Mouse (Mus musculus): ENCODE data around the gene Chrm4. TPM values are rescaled to one million over a fixed set of nuclear protein-coding genes. Genes with fewer than 3 reads are reported as not detected.

The Chrm4 gene
- 0.16 and 0.57 TPM in 2 replicates for polyA plus RNA-seq (2016; fragmentation: Nextera tagmentation; extraction: Ambion mirVana)

DNA sequence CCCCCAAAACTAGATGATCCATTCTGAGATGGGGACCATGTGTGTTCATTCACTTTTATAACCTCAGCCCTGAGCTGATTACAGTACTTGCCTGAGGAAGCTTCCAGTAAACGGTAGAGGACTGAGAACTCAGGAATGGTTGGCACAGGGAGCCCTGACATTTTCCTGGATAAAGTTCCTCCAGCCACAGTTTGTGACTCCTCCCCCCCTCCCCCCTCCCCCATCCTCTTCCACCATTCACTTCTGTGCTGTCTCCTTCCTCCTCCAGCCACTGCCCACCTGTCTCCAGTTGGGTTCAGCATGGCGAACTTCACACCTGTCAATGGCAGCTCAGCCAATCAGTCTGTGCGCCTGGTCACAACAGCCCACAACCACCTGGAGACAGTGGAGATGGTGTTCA lies at the start of gene Chrm4:
TSS of gene Chrm4 (plus strand) at position 301 of the 400 bp plus-strand sequence.
- no peak for DNase-seq (ENCODE audit: low spot score)
- peaks cover 43% of the 10 kb centered on the region for H3K27me3 ChIP-seq (ENCODE audit: insufficient read depth, poor library complexity, severe bottlenecking)
- H3K9me3 ChIP-seq = no peaks in the 10 kb centered on the region
- H3K27ac ChIP-seq = peak within 1 kb of the TSS; percentile 7; the same call in 1 of the 2 replicates
- H3K36me3 ChIP-seq = 0 out of 2 replicates have a peak, but pooled peaks cover 6% of the 10 kb centered on the region
- peaks cover 65% of the 10 kb centered on the region for H3K4me1 ChIP-seq
- WGBS = 84% methylated on average over 3 of the region's 3 CpGs
- H3K4me3 ChIP-seq = peak within 1 kb of the TSS; percentile 36

DNA sequence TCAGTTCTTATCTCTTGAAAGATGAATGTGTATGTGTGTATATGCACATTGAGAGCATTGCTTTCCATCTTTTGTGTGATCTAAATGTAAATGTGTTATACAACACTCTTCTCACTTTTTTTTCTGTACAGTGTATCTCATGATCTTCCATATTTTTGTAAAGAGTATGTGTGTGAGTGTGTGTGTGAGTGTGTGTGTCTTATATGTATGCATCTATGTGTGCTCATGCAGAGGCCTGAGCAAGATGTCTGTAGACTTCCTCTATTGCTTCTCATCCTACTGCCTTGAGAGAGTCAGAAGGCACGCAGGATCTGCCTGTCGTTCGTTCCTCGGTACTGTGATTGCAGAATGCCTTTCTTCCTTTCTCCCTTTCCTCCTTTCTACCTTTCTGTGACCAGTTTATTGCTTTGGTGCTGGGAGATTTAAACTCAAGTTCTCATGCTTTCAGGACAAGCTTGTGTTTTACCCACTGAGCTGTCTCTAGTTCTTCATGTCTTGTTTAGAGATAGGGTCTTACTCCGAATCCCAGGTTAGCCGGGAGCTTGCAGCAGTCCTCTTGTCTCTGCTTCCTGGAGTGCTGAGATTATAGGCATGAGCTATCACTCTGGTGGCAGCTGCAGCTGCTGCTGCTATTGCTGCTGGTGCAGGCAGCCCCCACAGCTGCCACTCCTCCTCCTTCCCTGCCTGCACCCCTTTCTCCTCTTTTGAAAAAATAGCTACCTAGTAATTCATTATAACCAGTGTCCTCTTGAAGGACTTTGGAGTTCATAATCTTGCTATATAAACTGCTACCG lies 48.5 kb upstream of the Chrm4 start:
- H3K36me3 ChIP-seq = peaks cover 10% of the 10 kb centered on the region
- H3K9me3 ChIP-seq = no peaks in the 10 kb centered on the region
- H3K4me1 ChIP-seq = peaks cover 5% of the 10 kb centered on the region; the same call in 1 of the 2 replicates
- no peak overlapping the region for H3K27ac ChIP-seq
- H3K27me3 ChIP-seq (ENCODE audit: insufficient read depth, poor library complexity, severe bottlenecking) = no peaks in the 10 kb centered on the region
- no peak overlapping the region for H3K4me3 ChIP-seq
- DNase-seq (ENCODE audit: low spot score) = no peak
- WGBS = 59% methylated on average over 7 of the region's 7 CpGs

DNA sequence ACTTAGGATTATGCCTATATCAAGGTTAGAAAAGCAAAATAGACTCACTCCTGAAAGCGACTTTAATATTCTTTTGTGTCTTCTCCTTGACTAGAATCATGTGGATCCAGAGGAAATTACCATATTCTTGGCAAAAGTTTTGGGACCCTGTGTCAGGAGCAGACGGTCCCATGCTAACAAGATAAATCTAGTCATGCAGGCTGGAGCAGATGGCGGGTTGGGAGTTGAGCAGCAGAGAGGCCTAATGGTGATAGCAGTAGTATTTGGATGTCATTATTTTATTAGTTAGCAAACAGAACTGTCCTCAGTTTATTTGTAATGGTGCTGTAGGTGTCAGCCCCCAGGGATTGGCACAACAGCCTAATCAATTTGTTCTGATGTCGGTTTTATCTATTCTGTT lies 43.1 kb upstream of the Chrm4 start:
- H3K27ac ChIP-seq = no peak overlapping the region
- H3K4me3 ChIP-seq = no peak overlapping the region
- no peak for DNase-seq (ENCODE audit: low spot score)
- H3K4me1 ChIP-seq = no peaks in the 10 kb centered on the region
- no peaks in the 10 kb centered on the region for H3K27me3 ChIP-seq (ENCODE audit: insufficient read depth, poor library complexity, severe bottlenecking)
- peaks cover 12% of the 10 kb centered on the region for H3K36me3 ChIP-seq
- 76% methylated on average over 4 of the region's 4 CpGs for WGBS
- H3K9me3 ChIP-seq = no peaks in the 10 kb centered on the region

DNA sequence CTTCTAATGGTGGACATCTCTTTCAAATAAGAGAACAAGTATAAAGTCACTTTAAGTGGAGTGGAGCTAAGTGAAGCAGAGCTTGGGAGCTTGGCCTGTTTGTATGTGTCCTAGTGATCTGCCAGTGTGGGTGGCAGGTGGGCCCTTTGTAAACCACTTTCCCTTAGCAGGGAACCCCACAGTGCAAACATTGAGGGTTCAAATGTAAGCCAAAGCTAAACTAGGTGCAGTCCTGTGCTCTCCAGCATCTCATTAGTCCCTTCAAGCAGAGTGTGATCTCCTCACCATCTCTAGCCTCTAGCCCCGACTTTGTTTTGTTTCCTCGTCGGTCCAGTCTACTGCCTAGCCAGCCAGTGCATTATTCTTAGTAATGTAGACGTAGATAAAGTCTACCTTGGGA lies 42.4 kb upstream of the Chrm4 start:
- Histone ChIP-seq H3K27ac (no peak overlapping the region), H3K4me3 (no peak overlapping the region), H3K4me1 (no peaks in the 10 kb centered on the region), H3K27me3 (ENCODE audit: insufficient read depth, poor library complexity, severe bottlenecking) (no peaks in the 10 kb centered on the region), H3K36me3 (peaks cover 12% of the 10 kb centered on the region), H3K9me3 (no peaks in the 10 kb centered on the region)
- WGBS = 68% methylated on average over 4 of the region's 4 CpGs
- no peak for DNase-seq (ENCODE audit: low spot score)

DNA sequence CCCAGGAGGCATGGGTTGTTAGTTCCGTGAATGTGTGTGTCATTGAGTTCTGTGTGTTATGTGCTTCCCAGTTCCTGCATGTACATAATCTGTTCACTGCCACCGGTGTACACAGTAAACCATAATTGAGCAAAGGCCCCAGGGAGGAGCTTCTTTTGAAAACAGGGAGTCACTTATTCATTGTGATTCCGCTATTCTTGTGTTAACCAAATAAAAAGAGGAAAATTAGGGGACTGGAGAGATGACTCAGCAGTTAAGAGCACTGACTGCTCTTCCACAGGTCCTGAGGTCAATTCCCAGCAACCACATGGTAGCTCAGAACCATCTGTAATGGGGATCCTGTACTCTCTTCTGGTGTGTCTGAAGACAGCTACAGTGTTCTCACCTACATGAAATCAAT lies 32.3 kb upstream of the Chrm4 start:
- Histone ChIP-seq H3K4me3 (no peak overlapping the region), H3K36me3 (0 out of 2 replicates have a peak, but pooled peaks cover 3% of the 10 kb centered on the region), H3K27ac (no peak overlapping the region), H3K9me3 (no peaks in the 10 kb centered on the region), H3K27me3 (ENCODE audit: insufficient read depth, poor library complexity, severe bottlenecking) (no peaks in the 10 kb centered on the region), H3K4me1 (no peaks in the 10 kb centered on the region)
- WGBS = 89% methylated on average over 3 of the region's 3 CpGs
- DNase-seq (ENCODE audit: low spot score) = no peak

DNA sequence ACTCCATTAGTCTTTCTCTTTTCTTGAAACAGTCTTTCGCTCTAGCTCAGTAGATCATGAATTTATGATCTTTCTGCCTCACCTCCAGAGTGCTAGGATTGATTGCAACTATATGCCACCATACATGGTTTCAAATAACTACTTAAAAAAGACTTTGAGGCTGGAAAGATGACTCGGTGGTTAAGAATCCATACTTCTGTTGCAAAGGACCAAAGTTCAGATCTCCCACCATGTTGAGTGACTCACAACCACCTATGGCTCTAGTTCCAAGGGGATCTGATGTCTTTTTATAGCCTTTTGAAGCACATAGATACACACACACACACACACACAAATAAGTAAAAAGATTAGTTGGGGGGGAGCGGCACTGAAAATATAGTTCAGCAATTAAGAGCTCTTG lies 31.6 kb upstream of the Chrm4 start:
- no peak overlapping the region for H3K27ac ChIP-seq
- peaks cover 7% of the 10 kb centered on the region for H3K36me3 ChIP-seq
- H3K4me3 ChIP-seq = no peak overlapping the region
- H3K9me3 ChIP-seq = no peaks in the 10 kb centered on the region
- DNase-seq (ENCODE audit: low spot score) = no peak
- WGBS = 93% methylated on average over 3 of the region's 3 CpGs
- no peaks in the 10 kb centered on the region for H3K27me3 ChIP-seq (ENCODE audit: insufficient read depth, poor library complexity, severe bottlenecking)
- no peaks in the 10 kb centered on the region for H3K4me1 ChIP-seq

DNA sequence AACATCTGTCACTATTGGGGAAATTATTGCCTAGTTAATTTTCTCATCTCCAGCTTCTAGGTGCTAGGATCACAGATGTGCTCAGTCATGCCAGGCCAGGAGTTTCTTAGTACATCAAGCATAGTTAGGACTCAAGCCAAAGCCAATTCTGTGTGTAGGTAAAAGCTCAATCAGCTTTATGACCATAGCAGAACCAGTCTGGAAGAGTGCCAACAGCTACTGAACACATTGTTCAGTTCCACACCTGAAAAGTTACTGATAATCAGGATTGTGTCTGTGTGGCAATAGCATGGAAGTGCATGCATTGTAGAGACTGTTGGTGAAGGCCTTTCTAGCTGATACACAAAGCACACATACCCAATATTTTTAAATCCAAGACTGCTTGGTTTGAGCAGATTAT lies 29.1 kb upstream of the Chrm4 start:
- H3K4me1 ChIP-seq = no peaks in the 10 kb centered on the region
- H3K27ac ChIP-seq = no peak overlapping the region
- H3K27me3 ChIP-seq (ENCODE audit: insufficient read depth, poor library complexity, severe bottlenecking) = no peaks in the 10 kb centered on the region
- DNase-seq (ENCODE audit: low spot score) = no peak
- no peaks in the 10 kb centered on the region for H3K9me3 ChIP-seq
- no peak overlapping the region for H3K4me3 ChIP-seq
- peaks cover 12% of the 10 kb centered on the region for H3K36me3 ChIP-seq

DNA sequence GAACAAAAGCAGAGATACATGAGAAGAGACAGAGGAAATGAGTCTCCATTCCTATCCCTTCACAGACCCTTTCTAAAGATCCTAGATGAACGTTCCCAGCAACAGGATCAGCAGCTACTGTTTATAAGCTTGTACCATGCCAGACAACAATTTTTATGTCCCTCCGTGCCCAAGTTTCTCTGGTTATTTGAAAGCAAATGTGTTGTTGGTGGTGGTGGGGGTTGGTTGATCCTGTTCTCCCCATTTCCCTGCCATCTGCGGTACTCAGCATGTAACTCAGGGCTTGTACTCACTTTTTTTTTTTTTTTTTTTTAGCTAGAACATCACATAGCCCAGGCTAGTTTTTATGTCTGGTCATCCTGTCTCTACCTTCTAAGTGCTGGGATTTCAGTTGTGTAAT lies 27.9 kb upstream of the Chrm4 start:
- peaks cover 12% of the 10 kb centered on the region for H3K36me3 ChIP-seq
- no peak for DNase-seq (ENCODE audit: low spot score)
- H3K27me3 ChIP-seq (ENCODE audit: insufficient read depth, poor library complexity, severe bottlenecking) = no peaks in the 10 kb centered on the region
- H3K27ac ChIP-seq = no peak overlapping the region
- no peaks in the 10 kb centered on the region for H3K9me3 ChIP-seq
- H3K4me3 ChIP-seq = no peak overlapping the region
- 88% methylated on average over 3 of the region's 3 CpGs for WGBS
- H3K4me1 ChIP-seq = no peaks in the 10 kb centered on the region

DNA sequence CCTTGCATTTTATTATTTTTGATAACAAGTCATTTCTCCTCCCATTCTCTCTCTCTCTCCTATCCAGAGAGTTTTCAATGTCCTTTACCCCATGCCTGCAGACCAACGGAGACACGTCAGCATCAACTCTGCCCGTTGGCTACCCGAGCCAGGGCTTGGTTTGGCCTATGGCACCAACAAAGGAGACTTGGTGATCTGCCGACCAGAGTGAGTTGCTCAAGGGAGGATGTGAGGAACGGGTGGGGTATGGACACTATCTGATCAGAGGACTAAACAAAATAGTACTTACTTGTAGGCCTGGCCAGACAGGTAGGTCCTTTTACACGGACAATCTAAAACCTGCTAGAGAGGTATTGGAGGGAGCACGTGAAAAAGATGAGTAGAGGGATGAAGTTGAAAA lies 26.6 kb upstream of the Chrm4 start:
- WGBS = 89% methylated on average over 8 of the region's 8 CpGs
- DNase-seq (ENCODE audit: low spot score) = no peak
- Histone ChIP-seq H3K4me1 (no peaks in the 10 kb centered on the region), H3K4me3 (no peak overlapping the region), H3K36me3 (peaks cover 13% of the 10 kb centered on the region), H3K9me3 (no peaks in the 10 kb centered on the region), H3K27ac (no peak overlapping the region), H3K27me3 (ENCODE audit: insufficient read depth, poor library complexity, severe bottlenecking) (no peaks in the 10 kb centered on the region)

DNA sequence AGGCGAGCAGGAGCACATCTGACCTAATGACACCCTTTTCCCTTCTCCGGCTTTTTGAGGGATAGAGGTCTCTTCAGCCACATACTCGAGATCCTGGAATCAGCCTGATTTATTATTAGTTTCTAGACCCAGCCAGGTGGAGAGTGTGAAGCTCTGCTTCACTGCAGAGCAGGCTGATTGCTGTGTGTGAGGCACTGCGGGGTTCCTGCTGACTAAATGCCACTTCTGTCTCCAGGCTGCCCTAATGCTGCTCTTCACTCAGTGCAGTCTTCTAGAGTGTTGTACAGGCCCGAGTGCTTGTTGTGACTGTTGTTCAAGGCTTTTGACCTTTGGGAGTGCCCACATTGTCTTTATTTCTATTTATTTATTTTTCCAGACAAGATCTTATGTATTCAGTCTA lies 24.7 kb upstream of the Chrm4 start:
- Histone ChIP-seq H3K4me1 (no peaks in the 10 kb centered on the region), H3K27ac (no peak overlapping the region), H3K36me3 (peaks cover 18% of the 10 kb centered on the region), H3K9me3 (no peaks in the 10 kb centered on the region), H3K27me3 (ENCODE audit: insufficient read depth, poor library complexity, severe bottlenecking) (no peaks in the 10 kb centered on the region), H3K4me3 (no peak overlapping the region)
- WGBS = 77% methylated on average over 5 of the region's 5 CpGs
- no peak for DNase-seq (ENCODE audit: low spot score)

DNA sequence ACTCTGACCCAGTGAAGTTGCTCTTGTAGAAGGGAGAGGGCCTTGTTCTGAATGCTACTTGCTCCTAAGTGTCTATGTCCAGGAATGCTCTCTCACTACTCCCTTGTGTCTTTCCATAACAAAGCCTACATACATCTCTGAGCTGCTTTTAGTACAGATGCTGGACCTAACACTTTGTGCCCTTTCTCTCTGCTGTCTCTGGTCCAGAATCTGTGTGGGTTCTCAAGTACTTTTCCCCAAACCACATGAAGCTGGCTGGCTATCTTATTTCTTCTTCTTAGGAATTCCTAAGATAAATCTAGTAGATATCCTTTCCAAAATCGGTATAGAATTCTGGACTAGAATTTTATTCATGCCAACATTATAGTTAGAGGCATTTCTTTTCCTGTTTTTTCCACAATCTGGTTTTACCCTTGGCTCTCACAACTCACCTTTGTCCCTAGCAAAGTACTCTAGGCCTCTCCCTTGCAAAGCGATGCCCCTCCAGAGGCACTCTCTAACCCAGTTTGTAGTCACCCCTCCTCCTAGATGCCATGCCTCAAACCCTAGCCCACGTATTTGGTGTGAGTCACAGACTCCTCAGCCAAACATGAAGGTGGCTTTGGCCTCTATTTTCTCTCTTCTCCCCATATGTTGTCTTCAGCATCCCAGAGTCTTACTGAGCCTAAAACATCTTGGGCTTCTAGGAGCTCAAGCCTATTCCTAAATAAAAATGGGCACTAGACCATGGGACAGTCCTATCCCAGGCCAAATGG lies 23.7 kb upstream of the Chrm4 start:
- 83% methylated on average over 3 of the region's 3 CpGs for WGBS
- H3K27me3 ChIP-seq (ENCODE audit: insufficient read depth, poor library complexity, severe bottlenecking) = no peaks in the 10 kb centered on the region

DNA sequence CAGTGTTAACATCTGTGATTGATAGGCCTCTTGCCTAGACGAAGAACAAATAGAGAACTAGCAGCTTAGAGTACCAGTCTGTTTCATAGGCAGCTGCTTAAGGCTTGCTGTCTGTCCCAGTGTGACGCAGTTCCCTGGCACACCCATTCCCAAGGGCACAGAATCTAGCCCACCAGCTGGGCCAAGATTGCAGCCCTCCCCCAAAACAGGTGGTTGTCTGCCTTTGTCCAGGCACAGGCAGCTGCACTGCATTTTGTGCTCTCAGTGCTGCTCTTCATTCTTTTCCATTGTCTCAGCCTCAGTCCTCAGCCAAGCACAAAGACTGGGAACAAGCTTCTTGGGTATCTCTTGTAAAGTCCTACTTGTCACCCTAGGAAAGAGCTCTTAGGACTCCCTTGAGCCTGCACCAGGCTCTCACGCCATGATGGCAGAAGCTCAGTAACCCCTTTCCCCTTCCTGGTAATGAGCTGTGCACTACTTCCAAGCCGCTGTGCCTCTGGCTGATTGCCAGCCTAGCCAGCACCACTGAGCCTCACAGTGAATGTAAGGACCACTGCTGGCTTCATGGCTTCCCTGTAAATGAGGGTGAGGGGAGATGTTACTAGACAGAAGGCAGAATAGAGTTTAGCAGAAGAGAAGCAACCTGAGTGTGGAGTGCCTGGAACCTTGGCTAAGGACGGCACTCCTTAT lies 22.3 kb upstream of the Chrm4 start:
- Histone ChIP-seq H3K27me3 (ENCODE audit: insufficient read depth, poor library complexity, severe bottlenecking) (no peaks in the 10 kb centered on the region), H3K27ac (no peak overlapping the region), H3K4me3 (no peak overlapping the region), H3K36me3 (peaks cover 32% of the 10 kb centered on the region), H3K4me1 (no peaks in the 10 kb centered on the region), H3K9me3 (no peaks in the 10 kb centered on the region)
- 78% methylated on average over 5 of the region's 5 CpGs for WGBS
- no peak for DNase-seq (ENCODE audit: low spot score)

More for the DNA sequence above, 23.7 kb upstream of the Chrm4 start:
- peaks cover 22% of the 10 kb centered on the region for H3K36me3 ChIP-seq
- no peak overlapping the region for H3K4me3 ChIP-seq
- H3K9me3 ChIP-seq = no peaks in the 10 kb centered on the region
- DNase-seq (ENCODE audit: low spot score) = no peak
- no peaks in the 10 kb centered on the region for H3K4me1 ChIP-seq
- H3K27ac ChIP-seq = no peak overlapping the region

DNA sequence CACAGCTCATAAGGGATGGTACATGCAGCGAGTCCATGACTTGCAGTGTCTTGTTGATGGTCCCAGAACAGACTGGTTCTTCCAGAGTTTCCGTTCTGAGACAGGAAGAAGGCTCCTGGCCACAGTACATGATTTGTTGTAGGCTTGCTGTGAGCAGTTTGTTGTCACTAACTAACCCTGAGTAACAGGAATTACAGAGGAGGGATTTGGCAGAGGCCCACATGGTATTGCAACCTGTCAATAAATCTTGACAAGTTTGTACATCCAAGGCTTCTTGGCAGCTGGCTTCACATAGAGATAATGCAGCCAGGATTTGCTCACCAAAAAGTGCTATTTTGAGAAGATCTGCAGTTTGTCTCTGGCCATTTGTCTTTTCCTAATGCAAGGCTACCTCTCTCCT lies 20.9 kb upstream of the Chrm4 start:
- Histone ChIP-seq H3K4me1 (no peaks in the 10 kb centered on the region), H3K36me3 (peaks cover 38% of the 10 kb centered on the region), H3K4me3 (no peak overlapping the region), H3K27ac (no peak overlapping the region), H3K9me3 (no peaks in the 10 kb centered on the region), H3K27me3 (ENCODE audit: insufficient read depth, poor library complexity, severe bottlenecking) (no peaks in the 10 kb centered on the region)
- 94% methylated on average over 2 of the region's 2 CpGs for WGBS
- DNase-seq (ENCODE audit: low spot score) = no peak
